Mouse (Mus musculus): ENCODE data around the gene Mpdz. TPM values are rescaled to one million over a fixed set of nuclear protein-coding genes. Genes with fewer than 3 reads are reported as not detected.

Mpdz gene
- polyA plus RNA-seq, 1 experiment from 2014 or later, result 7.4 TPM

GRCm38 (mm10) chr4:81415324-81416026, 27.1 kb downstream of the Mpdz start:
- Histone ChIP-seq H3K36me3 (ENCODE audit: insufficient read depth, low read length) (0 out of 2 replicates have a peak, but pooled peaks cover 6% of the 10 kb centered on the region), H3K9me3 (ENCODE audit: low read length) (no peaks in the 10 kb centered on the region), H3K4me3 (ENCODE audit: low read depth, low read length) (no peak overlapping the region), H3K9ac (replicated peaks; ENCODE audit: low read depth) (no peak overlapping the region), H3K4me2 (replicated peaks; ENCODE audit: low read depth, low read length) (no peak overlapping the region), H3K4me1 (ENCODE audit: insufficient read depth, low read depth, low read length) (no peaks in the 10 kb centered on the region), H3K27ac (ENCODE audit: low read length) (no peak overlapping the region), H3K27me3 (replicated peaks; ENCODE audit: insufficient read depth, low read length) (no peaks in the 10 kb centered on the region)
- TF ChIP-seq EP300 (IDR thresholded peaks at IDR 0.05) (no peak), CTCF (IDR thresholded peaks at IDR 0.05) (no peak)
- no peak for ATAC-seq
- no peak for DNase-seq (ENCODE audit: low spot score)
- 62% methylated on average over 10 of the region's 10 CpGs for WGBS

DNA sequence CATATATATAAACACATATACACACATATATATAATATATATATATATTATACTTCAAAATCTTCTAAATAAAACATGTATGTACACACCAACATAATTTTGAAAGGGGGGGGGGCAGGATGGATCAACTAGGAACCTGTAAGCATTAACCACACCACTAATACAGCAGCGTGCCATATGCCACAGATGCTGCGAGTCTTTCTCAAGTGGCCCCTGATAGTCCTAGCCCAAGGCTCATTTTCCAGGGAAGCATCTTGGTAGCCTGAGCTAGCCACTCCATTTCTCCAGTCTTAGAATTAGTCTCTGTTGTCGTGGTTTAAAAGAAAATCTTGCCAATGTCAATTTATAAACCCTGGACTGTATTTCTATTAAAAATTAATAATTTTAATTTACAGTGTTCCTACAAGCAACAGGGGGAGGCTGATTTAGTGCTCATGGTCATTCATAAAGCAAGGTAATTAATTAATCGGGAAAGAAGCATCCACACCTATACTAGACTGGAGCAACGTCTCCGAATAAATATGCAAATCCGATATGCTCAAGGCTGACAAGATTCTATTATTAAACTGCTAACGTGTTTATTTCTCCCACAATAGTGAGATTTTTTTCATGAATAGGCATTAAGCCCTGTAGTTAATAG, 27.8 kb downstream of the Mpdz start:
- no peaks in the 10 kb centered on the region for H3K4me1 ChIP-seq (ENCODE audit: insufficient read depth, low read depth, low read length)

DNA sequence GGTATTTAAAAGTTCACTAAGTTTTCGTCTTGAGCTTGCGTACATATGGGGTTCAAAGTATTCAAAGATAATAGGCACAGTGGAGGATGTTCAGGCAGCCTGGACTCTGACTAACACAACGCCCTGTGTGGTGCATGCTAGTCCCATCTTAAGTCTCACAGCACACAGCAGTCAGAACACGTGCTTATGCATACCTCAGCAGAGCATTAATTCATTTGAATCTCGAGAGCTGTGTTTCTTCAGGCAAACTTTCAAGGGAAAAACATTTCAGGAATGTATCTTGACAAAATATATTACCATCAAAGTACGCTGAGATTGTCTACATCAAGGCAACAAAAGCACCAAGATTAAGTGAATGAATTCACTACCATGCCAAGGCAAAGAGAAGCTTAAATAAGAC, 45.7 kb downstream of the Mpdz start:
- H3K27me3 ChIP-seq (replicated peaks; ENCODE audit: insufficient read depth, low read length), result no peaks in the 10 kb centered on the region
- H3K9ac ChIP-seq (replicated peaks; ENCODE audit: low read depth), result no peak overlapping the region
- H3K36me3 ChIP-seq (ENCODE audit: insufficient read depth, low read length), result no peaks in the 10 kb centered on the region
- H3K4me2 ChIP-seq (replicated peaks; ENCODE audit: low read depth, low read length), result no peak overlapping the region
- H3K4me1 ChIP-seq (ENCODE audit: insufficient read depth, low read depth, low read length), result no peaks in the 10 kb centered on the region
- H3K4me3 ChIP-seq (ENCODE audit: low read depth, low read length), result no peak overlapping the region
- ATAC-seq (no peak), DNase-seq (ENCODE audit: low spot score) (no peak)
- 71% methylated on average over 6 of the region's 6 CpGs for WGBS
- no peaks in the 10 kb centered on the region for H3K9me3 ChIP-seq (ENCODE audit: low read length)
- TF ChIP-seq EP300 (IDR thresholded peaks at IDR 0.05) (no peak), CTCF (IDR thresholded peaks at IDR 0.05) (no peak)
- no peak overlapping the region for H3K27ac ChIP-seq (ENCODE audit: low read length)

More for the DNA sequence above, 27.8 kb downstream of the Mpdz start:
- TF ChIP-seq CTCF (IDR thresholded peaks at IDR 0.05) (no peak), EP300 (IDR thresholded peaks at IDR 0.05) (no peak)
- DNase-seq (ENCODE audit: low spot score) (no peak), ATAC-seq (no peak)
- no peaks in the 10 kb centered on the region for H3K27me3 ChIP-seq (replicated peaks; ENCODE audit: insufficient read depth, low read length)
- H3K36me3 ChIP-seq (ENCODE audit: insufficient read depth, low read length), result 0 out of 2 replicates have a peak, but pooled peaks cover 6% of the 10 kb centered on the region
- H3K4me3 ChIP-seq (ENCODE audit: low read depth, low read length), result no peak overlapping the region
- no peaks in the 10 kb centered on the region for H3K9me3 ChIP-seq (ENCODE audit: low read length)
- H3K4me2 ChIP-seq (replicated peaks; ENCODE audit: low read depth, low read length), result no peak overlapping the region
- WGBS, result 88% methylated on average over 8 of the region's 8 CpGs
- no peak overlapping the region for H3K27ac ChIP-seq (ENCODE audit: low read length)
- H3K9ac ChIP-seq (replicated peaks; ENCODE audit: low read depth), result no peak overlapping the region

DNA sequence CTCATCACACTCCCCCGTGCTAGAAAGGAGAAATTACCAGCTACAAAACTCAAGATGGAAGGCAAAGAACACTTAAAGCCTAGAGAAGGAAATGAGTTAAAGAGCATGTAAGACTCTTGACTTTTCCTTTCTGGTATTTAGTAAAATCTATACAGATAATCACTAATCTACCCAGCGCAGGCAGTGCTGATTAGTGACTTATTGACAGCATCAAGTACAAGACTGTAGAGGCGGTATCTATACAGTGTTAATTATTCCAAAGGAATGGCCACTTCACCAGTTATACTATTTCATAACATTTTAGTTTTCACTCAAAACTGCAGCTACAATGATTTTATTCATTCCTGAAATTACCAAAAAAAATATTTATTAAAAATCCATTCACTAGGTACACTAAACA, 49.7 kb downstream of the Mpdz start:
- Histone ChIP-seq H3K9me3 (ENCODE audit: low read length) (no peaks in the 10 kb centered on the region), H3K4me3 (ENCODE audit: low read depth, low read length) (no peak overlapping the region), H3K4me1 (ENCODE audit: insufficient read depth, low read depth, low read length) (no peaks in the 10 kb centered on the region), H3K4me2 (replicated peaks; ENCODE audit: low read depth, low read length) (no peak overlapping the region), H3K27me3 (replicated peaks; ENCODE audit: insufficient read depth, low read length) (no peaks in the 10 kb centered on the region), H3K36me3 (ENCODE audit: insufficient read depth, low read length) (no peaks in the 10 kb centered on the region), H3K27ac (ENCODE audit: low read length) (no peak overlapping the region), H3K9ac (replicated peaks; ENCODE audit: low read depth) (no peak overlapping the region)
- TF ChIP-seq EP300 (IDR thresholded peaks at IDR 0.05) (no peak), CTCF (IDR thresholded peaks at IDR 0.05) (no peak)
- ATAC-seq (no peak), DNase-seq (ENCODE audit: low spot score) (no peak)
- WGBS, result 78% methylated on average over 3 of the region's 3 CpGs

GRCm38 (mm10) chr4:81389263-81389662, 53.4 kb downstream of the Mpdz start:
- Histone ChIP-seq H3K4me1 (ENCODE audit: insufficient read depth, low read depth, low read length) (no peaks in the 10 kb centered on the region), H3K36me3 (ENCODE audit: insufficient read depth, low read length) (no peaks in the 10 kb centered on the region; the same call in 1 of the 2 replicates), H3K27ac (ENCODE audit: low read length) (no peak overlapping the region), H3K27me3 (replicated peaks; ENCODE audit: insufficient read depth, low read length) (no peaks in the 10 kb centered on the region), H3K9me3 (ENCODE audit: low read length) (no peaks in the 10 kb centered on the region), H3K4me3 (ENCODE audit: low read depth, low read length) (no peak overlapping the region), H3K4me2 (replicated peaks; ENCODE audit: low read depth, low read length) (no peak overlapping the region), H3K9ac (replicated peaks; ENCODE audit: low read depth) (no peak overlapping the region)
- ATAC-seq (no peak), DNase-seq (ENCODE audit: low spot score) (no peak)
- no peak for TF ChIP-seq CTCF (IDR thresholded peaks at IDR 0.05)

DNA sequence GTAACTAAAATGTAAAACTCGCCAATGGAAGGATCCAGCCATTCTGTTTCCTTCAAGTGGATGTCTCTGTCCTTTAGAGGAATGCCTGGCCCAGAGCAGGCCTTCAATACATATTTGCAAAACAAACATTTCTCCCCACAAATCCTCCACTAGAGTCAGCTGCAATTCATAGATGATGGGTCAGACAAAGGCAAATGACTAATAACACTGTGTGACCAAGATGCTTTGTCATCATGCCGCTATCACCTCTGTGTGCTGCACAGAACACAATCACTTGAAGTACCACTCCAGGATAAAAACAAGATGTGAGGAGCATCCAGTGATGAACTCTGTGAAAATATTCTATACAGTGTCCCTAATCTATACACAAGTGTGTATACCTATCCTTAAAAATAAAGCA, 55.0 kb downstream of the Mpdz start:
- DNase-seq (ENCODE audit: low spot score) (no peak), ATAC-seq (no peak)
- Histone ChIP-seq H3K4me2 (replicated peaks; ENCODE audit: low read depth, low read length) (no peak overlapping the region), H3K27me3 (replicated peaks; ENCODE audit: insufficient read depth, low read length) (no peaks in the 10 kb centered on the region), H3K36me3 (ENCODE audit: insufficient read depth, low read length) (no peaks in the 10 kb centered on the region; the same call in 1 of the 2 replicates), H3K9me3 (ENCODE audit: low read length) (no peaks in the 10 kb centered on the region), H3K27ac (ENCODE audit: low read length) (no peak overlapping the region), H3K4me1 (ENCODE audit: insufficient read depth, low read depth, low read length) (no peaks in the 10 kb centered on the region), H3K9ac (replicated peaks; ENCODE audit: low read depth) (no peak overlapping the region), H3K4me3 (ENCODE audit: low read depth, low read length) (no peak overlapping the region)
- 72% methylated on average over 2 of the region's 2 CpGs for WGBS
- TF ChIP-seq CTCF (IDR thresholded peaks at IDR 0.05) (no peak), EP300 (IDR thresholded peaks at IDR 0.05) (no peak)
